Mouse (Mus musculus): ENCODE results near the gene Polr3k. TPM values are rescaled to one million over a fixed set of nuclear protein-coding genes. Genes with fewer than 3 reads are reported as not detected.

Polr3k gene
- polyA plus RNA-seq, 1 experiment from 2014 or later, result 102 TPM

- Histone ChIP-seq H3K4me1 (ENCODE audit: control insufficient read depth, insufficient read depth, low read length) (peaks cover 6% of the 10 kb centered on the region; the same call in 1 of the 2 replicates), H3K4me2 (ENCODE audit: low read depth, severe bottlenecking) (no peak overlapping the region), H3K4me3 (ENCODE audit: low read depth, low read length) (no peak overlapping the region), H3K9me3 (ENCODE audit: control insufficient read depth, low read length) (no peaks in the 10 kb centered on the region), H3K36me3 (ENCODE audit: control insufficient read depth, insufficient read depth, low read length) (peaks cover 3% of the 10 kb centered on the region; the same call in 1 of the 2 replicates), H3K9ac (ENCODE audit: low read length) (no peak overlapping the region), H3K27ac (replicated peaks; ENCODE audit: low read depth, low read length) (no peak overlapping the region), H3K27me3 (ENCODE audit: control insufficient read depth, insufficient read depth, low read length) (no peaks in the 10 kb centered on the region)
- ATAC-seq (ENCODE audit: insufficient number of reproducible peaks, low FRiP score, low TSS enrichment, low read depth) (no peak), DNase-seq (ENCODE audit: low spot score) (peak; percentile 82)
- 66% methylated on average over 5 of the region's 5 CpGs for WGBS
Observed at GRCm38 (mm10) chr2:181866931-181867330, 2.8 kb downstream of the Polr3k start.

DNA sequence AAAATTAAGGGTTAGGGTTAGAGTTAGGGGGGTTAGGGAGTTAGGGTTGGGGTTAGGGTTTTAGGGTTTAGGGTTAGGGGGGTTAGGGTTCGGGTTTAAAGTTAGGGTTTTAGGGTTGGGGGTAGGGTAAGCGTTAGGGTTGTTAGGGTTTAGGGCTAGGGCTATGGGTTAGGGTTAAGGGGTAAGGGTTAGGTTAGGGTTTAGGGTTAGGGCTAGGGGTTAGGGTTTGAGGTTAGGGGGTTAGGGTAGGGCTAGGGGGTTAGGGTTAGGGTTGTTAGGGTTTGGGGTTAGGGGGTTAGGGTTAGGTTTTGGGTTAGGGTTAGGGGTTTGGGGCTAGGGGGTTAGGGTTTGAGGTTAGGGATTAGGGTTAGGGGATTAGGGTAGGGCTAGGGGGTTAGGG, 6.9 kb downstream of the Polr3k start:
- Histone ChIP-seq H3K4me3 (ENCODE audit: low read depth, low read length) (no peak overlapping the region), H3K4me2 (ENCODE audit: low read depth, severe bottlenecking) (no peak overlapping the region), H3K27me3 (ENCODE audit: control insufficient read depth, insufficient read depth, low read length) (no peaks in the 10 kb centered on the region), H3K9me3 (ENCODE audit: control insufficient read depth, low read length) (no peaks in the 10 kb centered on the region), H3K9ac (ENCODE audit: low read length) (no peak overlapping the region), H3K36me3 (ENCODE audit: control insufficient read depth, insufficient read depth, low read length) (peaks cover 4% of the 10 kb centered on the region; the same call in 1 of the 2 replicates), H3K4me1 (ENCODE audit: control insufficient read depth, insufficient read depth, low read length) (no peaks in the 10 kb centered on the region), H3K27ac (replicated peaks; ENCODE audit: low read depth, low read length) (no peak overlapping the region)
- DNase-seq (ENCODE audit: low spot score) (no peak), ATAC-seq (ENCODE audit: insufficient number of reproducible peaks, low FRiP score, low TSS enrichment, low read depth) (0 out of 2 replicates have a peak, but pooled peaks have one; percentile 51)
- 91% methylated on average over 2 of the region's 2 CpGs for WGBS

DNA sequence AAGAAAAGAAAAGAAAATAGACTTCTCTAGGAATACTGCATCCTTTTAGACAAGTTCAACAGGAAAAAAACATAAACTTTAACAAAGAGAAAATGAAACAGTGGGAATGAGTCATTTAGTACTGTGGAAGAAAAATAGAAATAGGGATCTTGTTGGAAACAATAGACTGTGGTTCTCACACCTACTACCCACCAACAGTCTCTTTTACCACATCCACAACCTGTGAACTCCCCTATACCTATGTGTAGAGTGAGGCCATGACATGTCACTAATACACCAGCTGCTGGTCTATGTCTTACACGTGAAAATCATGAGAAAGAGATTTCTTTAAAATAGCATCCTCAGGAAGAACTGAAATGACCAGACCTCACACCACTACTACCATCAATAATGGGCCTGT, 14.8 kb downstream of the Polr3k start:
- ATAC-seq (ENCODE audit: insufficient number of reproducible peaks, low FRiP score, low TSS enrichment, low read depth) (no peak), DNase-seq (ENCODE audit: low spot score) (no peak)
- no peak overlapping the region for H3K9ac ChIP-seq (ENCODE audit: low read length)
- no peaks in the 10 kb centered on the region for H3K27me3 ChIP-seq (ENCODE audit: control insufficient read depth, insufficient read depth, low read length)
- H3K4me1 ChIP-seq (ENCODE audit: control insufficient read depth, insufficient read depth, low read length), result no peaks in the 10 kb centered on the region
- WGBS, result 73% methylated on average over 1 of the region's 1 CpGs
- H3K4me3 ChIP-seq (ENCODE audit: low read depth, low read length), result no peak overlapping the region
- no peaks in the 10 kb centered on the region for H3K9me3 ChIP-seq (ENCODE audit: control insufficient read depth, low read length)
- no peak overlapping the region for H3K4me2 ChIP-seq (ENCODE audit: low read depth, severe bottlenecking)
- H3K27ac ChIP-seq (replicated peaks; ENCODE audit: low read depth, low read length), result no peak overlapping the region
- 0 out of 2 replicates have a peak, but pooled peaks cover 2% of the 10 kb centered on the region for H3K36me3 ChIP-seq (ENCODE audit: control insufficient read depth, insufficient read depth, low read length)

- WGBS, result 83% methylated on average over 3 of the region's 3 CpGs
- H3K36me3 ChIP-seq (ENCODE audit: control insufficient read depth, insufficient read depth, low read length), result no peaks in the 10 kb centered on the region
- H3K4me3 ChIP-seq (ENCODE audit: low read depth, low read length), result no peak overlapping the region
- H3K9ac ChIP-seq (ENCODE audit: low read length), result no peak overlapping the region
- no peaks in the 10 kb centered on the region for H3K9me3 ChIP-seq (ENCODE audit: control insufficient read depth, low read length)
- no peak overlapping the region for H3K27ac ChIP-seq (replicated peaks; ENCODE audit: low read depth, low read length)
- no peak overlapping the region for H3K4me2 ChIP-seq (ENCODE audit: low read depth, severe bottlenecking)
- ATAC-seq (ENCODE audit: insufficient number of reproducible peaks, low FRiP score, low TSS enrichment, low read depth) (no peak), DNase-seq (ENCODE audit: low spot score) (peak; percentile 6)
- H3K27me3 ChIP-seq (ENCODE audit: control insufficient read depth, insufficient read depth, low read length), result no peaks in the 10 kb centered on the region
- no peaks in the 10 kb centered on the region for H3K4me1 ChIP-seq (ENCODE audit: control insufficient read depth, insufficient read depth, low read length)
Observed at GRCm38 (mm10) chr2:181883022-181883749, 19.0 kb downstream of the Polr3k start.

DNA sequence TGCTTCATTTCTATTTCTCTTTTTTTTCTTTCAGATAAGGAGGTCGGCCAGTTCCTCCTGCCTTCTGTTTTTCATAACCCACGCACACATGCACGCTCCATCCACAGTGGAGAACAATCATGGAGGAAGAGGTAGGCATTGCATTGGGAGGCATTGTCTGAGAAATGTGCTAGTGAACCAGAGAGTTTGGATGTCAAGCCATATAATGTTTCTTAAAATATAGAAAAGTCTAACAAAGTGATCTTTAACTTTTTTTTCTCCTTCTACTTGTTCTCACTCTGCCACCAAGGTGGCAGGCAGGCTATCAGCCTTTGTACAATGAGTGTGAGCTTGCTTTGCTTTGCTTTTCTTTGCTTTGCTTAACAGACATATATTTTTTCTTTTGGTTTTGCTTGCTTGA, 53.7 kb downstream of the Polr3k start:
- Histone ChIP-seq H3K9ac (ENCODE audit: low read length) (no peak overlapping the region), H3K27me3 (ENCODE audit: control insufficient read depth, insufficient read depth, low read length) (no peaks in the 10 kb centered on the region), H3K27ac (replicated peaks; ENCODE audit: low read depth, low read length) (no peak overlapping the region), H3K36me3 (ENCODE audit: control insufficient read depth, insufficient read depth, low read length) (no peaks in the 10 kb centered on the region), H3K4me3 (ENCODE audit: low read depth, low read length) (no peak overlapping the region), H3K9me3 (ENCODE audit: control insufficient read depth, low read length) (no peaks in the 10 kb centered on the region), H3K4me2 (ENCODE audit: low read depth, severe bottlenecking) (no peak overlapping the region), H3K4me1 (ENCODE audit: control insufficient read depth, insufficient read depth, low read length) (no peaks in the 10 kb centered on the region)
- 58% methylated on average over 3 of the region's 3 CpGs for WGBS
- DNase-seq (ENCODE audit: low spot score) (peak; percentile 67), ATAC-seq (ENCODE audit: insufficient number of reproducible peaks, low FRiP score, low TSS enrichment, low read depth) (no peak)

GRCm38 (mm10) chr2:181918501-181918900, 54.4 kb downstream of the Polr3k start:
- WGBS, result 53% methylated on average over 3 of the region's 3 CpGs
- H3K36me3 ChIP-seq (ENCODE audit: control insufficient read depth, insufficient read depth, low read length), result no peaks in the 10 kb centered on the region

More at GRCm38 (mm10) chr2:181918501-181918900, 54.4 kb downstream of the Polr3k start:
- Histone ChIP-seq H3K27ac (replicated peaks; ENCODE audit: low read depth, low read length) (no peak overlapping the region), H3K4me3 (ENCODE audit: low read depth, low read length) (no peak overlapping the region), H3K4me2 (ENCODE audit: low read depth, severe bottlenecking) (no peak overlapping the region), H3K4me1 (ENCODE audit: control insufficient read depth, insufficient read depth, low read length) (no peaks in the 10 kb centered on the region), H3K27me3 (ENCODE audit: control insufficient read depth, insufficient read depth, low read length) (no peaks in the 10 kb centered on the region), H3K9ac (ENCODE audit: low read length) (no peak overlapping the region), H3K9me3 (ENCODE audit: control insufficient read depth, low read length) (no peaks in the 10 kb centered on the region)
- peak; percentile 97 for ATAC-seq (ENCODE audit: insufficient number of reproducible peaks, low FRiP score, low TSS enrichment, low read depth)
- peak; percentile 73 for DNase-seq (ENCODE audit: low spot score)

Other genes with a start within 250 kb of the Polr3k start
- 0.68 and 0.88 TPM in 2 replicates for gene Gm29797, start 207.3 kb upstream of the Polr3k start, polyA plus RNA-seq (2014; fragmentation: Nextera tagmentation; extraction: Ambion mirVana)
- 21.4 and 22.0 TPM in 2 replicates for gene Sox18, start 192.7 kb upstream of the Polr3k start, polyA plus RNA-seq (2014; fragmentation: Nextera tagmentation; extraction: Ambion mirVana)
- 23.2 and 25.2 TPM in 2 replicates for gene Tcea2, start 184.0 kb upstream of the Polr3k start, polyA plus RNA-seq (2014; fragmentation: Nextera tagmentation; extraction: Ambion mirVana)
- gene Rgs19, start 170.4 kb upstream of the Polr3k start, polyA plus RNA-seq (2014; fragmentation: Nextera tagmentation; extraction: Ambion mirVana), result 92.5 and 97.1 TPM in 2 replicates
- gene Lkaaear1, start 165.9 kb upstream of the Polr3k start, polyA plus RNA-seq (2014; fragmentation: Nextera tagmentation; extraction: Ambion mirVana), result not detected in 2 replicates
- gene Oprl1, start 149.3 kb upstream of the Polr3k start, polyA plus RNA-seq (2014; fragmentation: Nextera tagmentation; extraction: Ambion mirVana), result 0.69 and 1.0 TPM in 2 replicates
- gene Myt1, start 101.0 kb upstream of the Polr3k start, polyA plus RNA-seq (2014; fragmentation: Nextera tagmentation; extraction: Ambion mirVana), result 0.08 and 0.23 TPM in 2 replicates
- gene Pcmtd2, start 26.5 kb upstream of the Polr3k start, polyA plus RNA-seq (2014; fragmentation: Nextera tagmentation; extraction: Ambion mirVana), result 42.6 and 44.1 TPM in 2 replicates
- not detected in 2 replicates for gene Gm14496, start 126.8 kb downstream of the Polr3k start, polyA plus RNA-seq (2014; fragmentation: Nextera tagmentation; extraction: Ambion mirVana)